Mouse (Mus musculus) G1E (cell line): ENCODE data around the gene Patz1. TPM values are rescaled to one million over a fixed set of nuclear protein-coding genes. Genes with fewer than 3 reads are reported as not detected.

Experiments
- ATAC-seq: 2 replicates; pipeline ENCODE4 v1.8.0; 2016; ENCODE audit warnings: mild to moderate bottlenecking; ENCODE audit not compliant: insufficient number of reproducible peaks, poor library complexity, low FRiP score, severe bottlenecking; ENCODE audit errors: extremely low read depth
- DNase-seq: peaks from one replicate; pipeline ENCODE4 v3.0.0; 2012; ENCODE audit warnings: low spot score
- H3K27me3 ChIP-seq: 2 replicates; pipeline ENCODE4 v1.6.1; 2012; ENCODE audit warnings: mild to moderate bottlenecking, low read length, inconsistent platforms; ENCODE audit not compliant: insufficient read depth
- H3K36me3 ChIP-seq: replicated peaks from 2 replicates; pipeline ENCODE3; 2012; ENCODE audit warnings: mild to moderate bottlenecking, inconsistent platforms
- H3K4me1 ChIP-seq: 2 replicates; pipeline ENCODE4 v1.6.1; 2012; ENCODE audit warnings: low read depth, low read length, inconsistent platforms, mixed read lengths; ENCODE audit not compliant: insufficient read depth
- H3K4me3 ChIP-seq: 2 replicates; pipeline ENCODE4 v1.5.1; 2012; ENCODE audit warnings: low read depth, mild to moderate bottlenecking, inconsistent platforms, low read length, moderate library complexity, mixed read lengths
- H3K9me3 ChIP-seq: replicated peaks from 2 replicates; pipeline ENCODE4 v1.6.1; 2012; ENCODE audit warnings: inconsistent platforms
- CTCF ChIP-seq: IDR thresholded peaks from 2 replicates; pipeline ENCODE4 v1.5.1; 2012; ENCODE audit warnings: low read depth, low read length, inconsistent platforms, mixed read lengths
- GATA1 ChIP-seq: IDR thresholded peaks from 2 replicates; pipeline ENCODE4 v1.6.1; 2012; ENCODE audit warnings: borderline replicate concordance, low read length, inconsistent platforms, mixed read lengths
- GATA2 ChIP-seq: IDR thresholded peaks from 2 replicates; pipeline ENCODE4 v1.6.1; 2012; ENCODE audit warnings: low read depth, low read length, inconsistent platforms, borderline replicate concordance
- POLR2AphosphoS5 ChIP-seq: IDR thresholded peaks from 2 replicates; pipeline ENCODE4 v1.6.1; 2012; ENCODE audit warnings: low read depth, low read length, inconsistent platforms; ENCODE audit not compliant: insufficient replicate concordance
- TAL1 ChIP-seq: conservative IDR thresholded peaks from 2 replicates; pipeline ENCODE4 v1.6.1; 2012; ENCODE audit warnings: low read depth, low read length, inconsistent platforms, mixed read lengths
- polyA plus RNA-seq: library from polyadenylated mRNA; stranded (reverse); fragments of >175 nt; gene quantifications from 2 replicates; pipeline ENCODE4 v1.2.3, GENCODE M21; 2012
- total RNA-seq, 2 experiments: library from RNA; stranded (forward) in 1 of 2; stranded (reverse) in 1 of 2; fragments of 200-1000 nt in 1 of 2; fragments of >200 nt in 1 of 2; fragmentation: Nextera tagmentation in 1 of 2; gene quantifications; 2 replicates each; pipeline ENCODE4 v1.2.3; 2014 to 2017

Gene Patz1
- total and polyA plus RNA-seq, 3 experiments = 56.5 to 112 (median 71.9) TPM

GRCm38 (mm10) chr11:3266079-3266685 is 22.5 kb upstream of the Patz1 start, which contains the start of gene Drg1:
Gene Drg1 (minus strand): TSS chr11:3266415.
- peaks cover 34% of the 10 kb centered on the region for H3K4me1 ChIP-seq
- TF ChIP-seq GATA2 (no peak), GATA1 (no peak), POLR2AphosphoS5 (no peak), CTCF (no peak), TAL1 (no peak)
- no peaks in the 10 kb centered on the region for H3K9me3 ChIP-seq
- peak within 1 kb of the TSS; percentile 98 for H3K4me3 ChIP-seq
- H3K36me3 ChIP-seq = peaks cover 34% of the 10 kb centered on the region
- DNase-seq (peak; percentile 93), ATAC-seq (peak; percentile 92)
- H3K27me3 ChIP-seq = no peaks in the 10 kb centered on the region

- DNase-seq = no peak
- no peak for TF ChIP-seq GATA2
- TF ChIP-seq CTCF = no peak
- no peak for TF ChIP-seq TAL1
- TF ChIP-seq POLR2AphosphoS5 = no peak
- TF ChIP-seq GATA1 = no peak
- Histone ChIP-seq H3K4me1 (peaks cover 33% of the 10 kb centered on the region), H3K4me3 (peak overlapping the region; percentile 98), H3K9me3 (no peaks in the 10 kb centered on the region), H3K36me3 (peaks cover 26% of the 10 kb centered on the region), H3K27me3 (no peaks in the 10 kb centered on the region)
- 0 out of 2 replicates have a peak, but pooled peaks have one; percentile 10 for ATAC-seq
Observed at GRCm38 (mm10) chr11:3267133-3267532, 21.5 kb upstream of the Patz1 start.

GRCm38 (mm10) chr11:3269241-3269640 is 19.4 kb upstream of the Patz1 start:
- peaks cover 20% of the 10 kb centered on the region for H3K4me1 ChIP-seq
- TF ChIP-seq GATA1 (no peak), GATA2 (no peak), TAL1 (no peak), CTCF (no peak), POLR2AphosphoS5 (no peak)
- H3K4me3 ChIP-seq = no peak overlapping the region
- H3K36me3 ChIP-seq = peaks cover 5% of the 10 kb centered on the region
- H3K27me3 ChIP-seq = no peaks in the 10 kb centered on the region
- H3K9me3 ChIP-seq = no peaks in the 10 kb centered on the region
- DNase-seq (no peak), ATAC-seq (no peak)

- TF ChIP-seq CTCF (no peak), GATA2 (no peak), GATA1 (no peak), TAL1 (no peak), POLR2AphosphoS5 (no peak)
- H3K9me3 ChIP-seq = peaks cover 26% of the 10 kb centered on the region
Observed at GRCm38 (mm10) chr11:3278351-3278750, 10.3 kb upstream of the Patz1 start.

GRCm38 (mm10) chr11:3279729-3280128 is 8.9 kb upstream of the Patz1 start:
- ATAC-seq (peak; percentile 87), DNase-seq (peak; percentile 33)
- no peaks in the 10 kb centered on the region for H3K27me3 ChIP-seq
- H3K4me1 ChIP-seq = peaks cover 11% of the 10 kb centered on the region
- no peaks in the 10 kb centered on the region for H3K36me3 ChIP-seq
- TF ChIP-seq GATA2 = no peak
- 0 out of 2 replicates have a peak, but pooled peaks have one; percentile 17 for TF ChIP-seq TAL1
- no peak overlapping the region for H3K4me3 ChIP-seq
- peaks cover 28% of the 10 kb centered on the region for H3K9me3 ChIP-seq

More at GRCm38 (mm10) chr11:3278351-3278750, 10.3 kb upstream of the Patz1 start:
- Histone ChIP-seq H3K4me1 (peaks cover 11% of the 10 kb centered on the region), H3K27me3 (no peaks in the 10 kb centered on the region), H3K36me3 (no peaks in the 10 kb centered on the region), H3K4me3 (no peak overlapping the region)
- DNase-seq = no peak
- no peak for ATAC-seq

GRCm38 (mm10) chr11:3282887-3283286 is 5.8 kb upstream of the Patz1 start:
- TF ChIP-seq TAL1 (no peak), GATA2 (no peak), CTCF (no peak), POLR2AphosphoS5 (no peak), GATA1 (no peak)
- Histone ChIP-seq H3K4me1 (peaks cover 21% of the 10 kb centered on the region), H3K36me3 (no peaks in the 10 kb centered on the region), H3K4me3 (no peak overlapping the region), H3K27me3 (no peaks in the 10 kb centered on the region), H3K9me3 (peaks cover 28% of the 10 kb centered on the region)
- no peak for DNase-seq
- no peak for ATAC-seq

GRCm38 (mm10) chr11:3283645-3284044 is 5.0 kb upstream of the Patz1 start:
- DNase-seq = no peak
- H3K9me3 ChIP-seq = peaks cover 28% of the 10 kb centered on the region
- peaks cover 26% of the 10 kb centered on the region for H3K4me1 ChIP-seq
- no peaks in the 10 kb centered on the region for H3K36me3 ChIP-seq
- no peak for ATAC-seq
- H3K4me3 ChIP-seq = no peak overlapping the region
- TF ChIP-seq POLR2AphosphoS5 (no peak), TAL1 (no peak), GATA2 (no peak), GATA1 (no peak), CTCF (no peak)
- no peaks in the 10 kb centered on the region for H3K27me3 ChIP-seq
